Mouse (Mus musculus): ENCODE data around the gene Mrps6. TPM values are rescaled to one million over a fixed set of nuclear protein-coding genes. Genes with fewer than 3 reads are reported as not detected.
A peak's percentile ranks its signal among the peaks of the same experiment; 100 is the strongest.
"Not testable (repeated sequence)": the region's sequence is repeated elsewhere in the genome, so short reads cannot be mapped to it uniquely, and the experiment has no call there.

Gene Mrps6
- polyA plus RNA-seq, 1 experiment from 2014 or later, result 186 TPM

- no peak for ATAC-seq
- no peak overlapping the region for H3K4me3 ChIP-seq (ENCODE audit: low read depth, low read length)
- no peaks in the 10 kb centered on the region for H3K4me1 ChIP-seq (ENCODE audit: control insufficient read depth, insufficient read depth, low read length)
- DNase-seq (ENCODE audit: low spot score), result no peak
- H3K27me3 ChIP-seq (replicated peaks; ENCODE audit: control insufficient read depth, insufficient read depth, low read length), result no peaks in the 10 kb centered on the region
- no peak overlapping the region for H3K9ac ChIP-seq (ENCODE audit: low read length)
- H3K27ac ChIP-seq (ENCODE audit: low read depth, low read length), result no peak overlapping the region
- H3K36me3 ChIP-seq (ENCODE audit: control insufficient read depth, insufficient read depth, low read length), result no peaks in the 10 kb centered on the region
- no peaks in the 10 kb centered on the region for H3K9me3 ChIP-seq (replicated peaks; ENCODE audit: control insufficient read depth, low read length)
- WGBS, result 71% methylated on average over 3 of the region's 3 CpGs
- no peak overlapping the region for H3K4me2 ChIP-seq (ENCODE audit: low read length)
Observed at GRCm38 (mm10) chr16:92089225-92089624, 31.2 kb downstream of the Mrps6 start.

GRCm38 (mm10) chr16:92091876-92092275, 33.8 kb downstream of the Mrps6 start:
- no peak for ATAC-seq

GRCm38 (mm10) chr16:92098351-92099051, 40.4 kb downstream of the Mrps6 start:
- Histone ChIP-seq H3K4me3 (ENCODE audit: low read depth, low read length) (no peak overlapping the region), H3K27ac (ENCODE audit: low read depth, low read length) (no peak overlapping the region), H3K27me3 (replicated peaks; ENCODE audit: control insufficient read depth, insufficient read depth, low read length) (no peaks in the 10 kb centered on the region), H3K36me3 (ENCODE audit: control insufficient read depth, insufficient read depth, low read length) (peaks cover 4% of the 10 kb centered on the region; the same call in 1 of the 2 replicates), H3K4me2 (ENCODE audit: low read length) (no peak overlapping the region), H3K4me1 (ENCODE audit: control insufficient read depth, insufficient read depth, low read length) (no peaks in the 10 kb centered on the region; the same call in 1 of the 2 replicates), H3K9me3 (replicated peaks; ENCODE audit: control insufficient read depth, low read length) (no peaks in the 10 kb centered on the region), H3K9ac (ENCODE audit: low read length) (no peak overlapping the region)
- DNase-seq (ENCODE audit: low spot score) (peak; percentile 38), ATAC-seq (no peak)
- WGBS, result 73% methylated on average over 10 of the region's 10 CpGs

More at GRCm38 (mm10) chr16:92091876-92092275, 33.8 kb downstream of the Mrps6 start:
- Histone ChIP-seq H3K9ac (ENCODE audit: low read length) (no peak overlapping the region), H3K4me1 (ENCODE audit: control insufficient read depth, insufficient read depth, low read length) (no peaks in the 10 kb centered on the region), H3K4me3 (ENCODE audit: low read depth, low read length) (no peak overlapping the region), H3K36me3 (ENCODE audit: control insufficient read depth, insufficient read depth, low read length) (no peaks in the 10 kb centered on the region), H3K9me3 (replicated peaks; ENCODE audit: control insufficient read depth, low read length) (no peaks in the 10 kb centered on the region), H3K27ac (ENCODE audit: low read depth, low read length) (no peak overlapping the region), H3K4me2 (ENCODE audit: low read length) (no peak overlapping the region), H3K27me3 (replicated peaks; ENCODE audit: control insufficient read depth, insufficient read depth, low read length) (no peaks in the 10 kb centered on the region)
- WGBS, result 84% methylated on average over 5 of the region's 5 CpGs
- DNase-seq (ENCODE audit: low spot score), result no peak

GRCm38 (mm10) chr16:92099598-92099997, 41.5 kb downstream of the Mrps6 start:
- Histone ChIP-seq H3K27ac (ENCODE audit: low read depth, low read length) (no peak overlapping the region), H3K27me3 (replicated peaks; ENCODE audit: control insufficient read depth, insufficient read depth, low read length) (no peaks in the 10 kb centered on the region), H3K4me3 (ENCODE audit: low read depth, low read length) (no peak overlapping the region), H3K4me1 (ENCODE audit: control insufficient read depth, insufficient read depth, low read length) (no peaks in the 10 kb centered on the region; the same call in 1 of the 2 replicates), H3K9me3 (replicated peaks; ENCODE audit: control insufficient read depth, low read length) (no peaks in the 10 kb centered on the region), H3K36me3 (ENCODE audit: control insufficient read depth, insufficient read depth, low read length) (peaks cover 4% of the 10 kb centered on the region; the same call in 1 of the 2 replicates), H3K4me2 (ENCODE audit: low read length) (no peak overlapping the region), H3K9ac (ENCODE audit: low read length) (no peak overlapping the region)
- DNase-seq (ENCODE audit: low spot score) (no peak), ATAC-seq (no peak)
- 86% methylated on average over 16 of the region's 16 CpGs for WGBS

GRCm38 (mm10) chr16:92100111-92100510, 42.0 kb downstream of the Mrps6 start:
- DNase-seq (ENCODE audit: low spot score), result peak; percentile 58
- Histone ChIP-seq H3K4me1 (ENCODE audit: control insufficient read depth, insufficient read depth, low read length) (no peaks in the 10 kb centered on the region; the same call in 1 of the 2 replicates), H3K9ac (ENCODE audit: low read length) (no peak overlapping the region), H3K4me2 (ENCODE audit: low read length) (no peak overlapping the region), H3K4me3 (ENCODE audit: low read depth, low read length) (no peak overlapping the region), H3K27me3 (replicated peaks; ENCODE audit: control insufficient read depth, insufficient read depth, low read length) (no peaks in the 10 kb centered on the region), H3K36me3 (ENCODE audit: control insufficient read depth, insufficient read depth, low read length) (peaks cover 4% of the 10 kb centered on the region; the same call in 1 of the 2 replicates), H3K27ac (ENCODE audit: low read depth, low read length) (no peak overlapping the region), H3K9me3 (replicated peaks; ENCODE audit: control insufficient read depth, low read length) (no peaks in the 10 kb centered on the region)
- WGBS, result 85% methylated on average over 4 of the region's 4 CpGs
- ATAC-seq, result no peak

GRCm38 (mm10) chr16:92102115-92102514, 44.0 kb downstream of the Mrps6 start:
- Histone ChIP-seq H3K27ac (ENCODE audit: low read depth, low read length) (no peak overlapping the region), H3K4me3 (ENCODE audit: low read depth, low read length) (no peak overlapping the region), H3K9ac (ENCODE audit: low read length) (no peak overlapping the region), H3K4me1 (ENCODE audit: control insufficient read depth, insufficient read depth, low read length) (no peaks in the 10 kb centered on the region; the same call in 1 of the 2 replicates), H3K36me3 (ENCODE audit: control insufficient read depth, insufficient read depth, low read length) (peaks cover 4% of the 10 kb centered on the region; the same call in 1 of the 2 replicates), H3K4me2 (ENCODE audit: low read length) (no peak overlapping the region), H3K27me3 (replicated peaks; ENCODE audit: control insufficient read depth, insufficient read depth, low read length) (no peaks in the 10 kb centered on the region), H3K9me3 (replicated peaks; ENCODE audit: control insufficient read depth, low read length) (no peaks in the 10 kb centered on the region)
- 87% methylated on average over 5 of the region's 5 CpGs for WGBS
- ATAC-seq (no peak), DNase-seq (ENCODE audit: low spot score) (no peak)

- ATAC-seq; H3K4me3 ChIP-seq (ENCODE audit: low read depth, low read length); H3K36me3 ChIP-seq (ENCODE audit: control insufficient read depth, insufficient read depth, low read length); H3K27me3 ChIP-seq (replicated peaks; ENCODE audit: control insufficient read depth, insufficient read depth, low read length); H3K4me2 ChIP-seq (ENCODE audit: low read length); H3K4me1 ChIP-seq (ENCODE audit: control insufficient read depth, insufficient read depth, low read length); H3K9me3 ChIP-seq (replicated peaks; ENCODE audit: control insufficient read depth, low read length); H3K27ac ChIP-seq (ENCODE audit: low read depth, low read length); DNase-seq (ENCODE audit: low spot score); H3K9ac ChIP-seq (ENCODE audit: low read length): not testable (repeated sequence)
- WGBS, result 94% methylated on average over 6 of the region's 7 CpGs
Observed at GRCm38 (mm10) chr16:92102931-92103330, 44.9 kb downstream of the Mrps6 start.

- no peak for DNase-seq (ENCODE audit: low spot score)
- H3K36me3 ChIP-seq (ENCODE audit: control insufficient read depth, insufficient read depth, low read length), result peaks cover 4% of the 10 kb centered on the region; the same call in 1 of the 2 replicates
- H3K27me3 ChIP-seq (replicated peaks; ENCODE audit: control insufficient read depth, insufficient read depth, low read length), result no peaks in the 10 kb centered on the region
- no peak overlapping the region for H3K4me2 ChIP-seq (ENCODE audit: low read length)
- WGBS, result 31% methylated on average over 9 of the region's 9 CpGs
- H3K9ac ChIP-seq (ENCODE audit: low read length), result no peak overlapping the region
- H3K9me3 ChIP-seq (replicated peaks; ENCODE audit: control insufficient read depth, low read length), result no peaks in the 10 kb centered on the region
- no peak overlapping the region for H3K27ac ChIP-seq (ENCODE audit: low read depth, low read length)
- H3K4me1 ChIP-seq (ENCODE audit: control insufficient read depth, insufficient read depth, low read length), result no peaks in the 10 kb centered on the region; the same call in 1 of the 2 replicates
- no peak overlapping the region for H3K4me3 ChIP-seq (ENCODE audit: low read depth, low read length)
- 0 out of 2 replicates have a peak, but pooled peaks have one; percentile 40 for ATAC-seq
Observed at GRCm38 (mm10) chr16:92103572-92104331, 45.7 kb downstream of the Mrps6 start.

GRCm38 (mm10) chr16:92104332-92104590, 46.2 kb downstream of the Mrps6 start:
- Histone ChIP-seq H3K27ac (ENCODE audit: low read depth, low read length) (no peak overlapping the region), H3K4me3 (ENCODE audit: low read depth, low read length) (no peak overlapping the region), H3K4me1 (ENCODE audit: control insufficient read depth, insufficient read depth, low read length) (no peaks in the 10 kb centered on the region), H3K9me3 (replicated peaks; ENCODE audit: control insufficient read depth, low read length) (no peaks in the 10 kb centered on the region), H3K36me3 (ENCODE audit: control insufficient read depth, insufficient read depth, low read length) (peaks cover 4% of the 10 kb centered on the region; the same call in 1 of the 2 replicates), H3K27me3 (replicated peaks; ENCODE audit: control insufficient read depth, insufficient read depth, low read length) (no peaks in the 10 kb centered on the region), H3K9ac (ENCODE audit: low read length) (no peak overlapping the region), H3K4me2 (ENCODE audit: low read length) (no peak overlapping the region)
- ATAC-seq, result no peak
- 83% methylated on average over 2 of the region's 2 CpGs for WGBS
- DNase-seq (ENCODE audit: low spot score), result no peak

Measured in forebrain, embryonic 14.5 days (tissue).